ENCODE assay signal across 9 mouse cellular contexts in genomic region chr19:45813801-45814200, GRCm38 (mm10). TPM values are rescaled to one million over a fixed set of nuclear protein-coding genes. Genes with fewer than 3 reads are reported as not detected.
A peak's percentile ranks its signal among the peaks of the same experiment; 100 is the strongest.
DNase-seq lines count a peak whose midpoint lies in the region; ATAC-seq lines count a peak whose summit lies in the region.
"Had no signal": no experiment of that assay in that cellular context is flagged by ENCODE, and none has a peak within 500 bp of the region (broad histone marks: within the 10 kb centered on the region; RNA-seq: fewer than 3 reads in every experiment).

No protein-coding gene starts in this region.

- peaks cover 56% of the 10 kb centered on the region for H3K4me1 ChIP-seq in midbrain, embryonic 10.5 days
- peaks cover 39% of the 10 kb centered on the region for H3K4me1 ChIP-seq in midbrain, embryonic 13.5 days (replicated peaks)
- H3K4me1 ChIP-seq in intestine, embryonic 15.5 days (replicated peaks): peaks cover 47% of the 10 kb centered on the region

- 13% methylated on average over 12 of the region's 12 CpGs for WGBS in midbrain, embryonic 10.5 days
- 9% methylated on average over 12 of the region's 12 CpGs for WGBS in midbrain, embryonic 13.5 days
- WGBS in intestine, embryonic 15.5 days: 14% methylated on average over 12 of the region's 12 CpGs

- intact Hi-C loops in heart, postnatal 10 days (cut with DNase I): loop anchor here (2.0 kb wide), 3 partner anchors 17 to 201 kb away; no protein-coding TSS in a partner anchor

- H3K27ac ChIP-seq in midbrain, embryonic 10.5 days (replicated peaks): no peak overlapping the region
- H3K27ac ChIP-seq in midbrain, embryonic 13.5 days: no peak overlapping the region
- no peak overlapping the region for H3K27ac ChIP-seq in intestine, embryonic 15.5 days

- H3K4me3 ChIP-seq in midbrain, embryonic 10.5 days: no peak overlapping the region
- H3K4me3 ChIP-seq in midbrain, embryonic 13.5 days (replicated peaks): no peak overlapping the region
- no peak overlapping the region for H3K4me3 ChIP-seq in intestine, embryonic 15.5 days (replicated peaks)
- H3K4me3 ChIP-seq: megakaryocyte, embryonic 14.5 days had no signal

- ATAC-seq in midbrain, embryonic 13.5 days: no peak
- peak; percentile 35; the same call in 1 of the 2 replicates for ATAC-seq in intestine, embryonic 15.5 days
- no peak for ATAC-seq in inflammation-experienced regulatory T-cells, adult 6 months

- no peaks in the 10 kb centered on the region for H3K9me3 ChIP-seq in midbrain, embryonic 10.5 days (replicated peaks)
- H3K9me3 ChIP-seq in midbrain, embryonic 13.5 days: no peaks in the 10 kb centered on the region
- no peaks in the 10 kb centered on the region for H3K9me3 ChIP-seq in intestine, embryonic 15.5 days
- H3K9me3 ChIP-seq: megakaryocyte, embryonic 14.5 days had no signal

- DNase-seq in heart, adult 11 months: peak; percentile 88
- DNase-seq in heart, postnatal 10 days: no peak
- DNase-seq in midbrain, embryonic 10.5 days (ENCODE audit: low spot score): peak; percentile 59
- DNase-seq in yolk sac, embryonic 10.5 days (ENCODE audit: low spot score): peak; percentile 71
- DNase-seq in layer of hippocampus, adult 9-10 months (ENCODE audit: low spot score): no peak

- peaks cover 65% of the 10 kb centered on the region for H3K27me3 ChIP-seq in midbrain, embryonic 10.5 days (ENCODE audit: low read depth, poor library complexity, severe bottlenecking)
- H3K27me3 ChIP-seq in midbrain, embryonic 13.5 days: peaks cover 20% of the 10 kb centered on the region; the same call in 1 of the 2 replicates
- H3K27me3 ChIP-seq in intestine, embryonic 15.5 days (replicated peaks): peaks cover 9% of the 10 kb centered on the region; the same call in 1 of the 2 replicates

- H3K36me3 ChIP-seq in midbrain, embryonic 10.5 days: no peaks in the 10 kb centered on the region
- H3K36me3 ChIP-seq in midbrain, embryonic 13.5 days: peaks cover 6% of the 10 kb centered on the region
- no peaks in the 10 kb centered on the region for H3K36me3 ChIP-seq in intestine, embryonic 15.5 days

- no peak overlapping the region for H3K4me2 ChIP-seq in midbrain, embryonic 13.5 days (replicated peaks)
- H3K4me2 ChIP-seq in intestine, embryonic 15.5 days (replicated peaks): no peak overlapping the region

- H3K9ac ChIP-seq in midbrain, embryonic 13.5 days (replicated peaks): no peak overlapping the region
- no peak overlapping the region for H3K9ac ChIP-seq in intestine, embryonic 15.5 days

RNA-seq across cellular contexts. Expression of gene Kcnip2, which starts 2.1 kb away (rescaled TPM):
- 100 to 1,000 TPM; 121 to 139 TPM for total RNA-seq in heart, postnatal 10 days (2021)
- 0.53 and 0.89 TPM in 2 replicates for polyA plus RNA-seq in midbrain, embryonic 10.5 days (2016; fragmentation: Nextera tagmentation; extraction: Ambion mirVana)
- 2.8 and 3.0 TPM in 2 replicates for polyA plus RNA-seq in midbrain, embryonic 13.5 days (2015; fragmentation: Nextera tagmentation; extraction: Ambion mirVana)
- 1.6 and 1.8 TPM in 2 replicates for polyA plus RNA-seq in intestine, embryonic 15.5 days (2015; fragmentation: Nextera tagmentation; extraction: Ambion mirVana)
- 10 to 100 TPM in 2 of 3 experiments, 1 to 10 TPM in 1; 3.4 to 13.9 (median 10.1) TPM for polyA plus RNA-seq in inflammation-experienced regulatory T-cells, adult 6 months (2017; shearing (Covaris generic))

RNA-seq across cellular contexts. Expression of gene Mgea5, which starts 30.2 kb away (rescaled TPM):
- 10 to 100 TPM; 73.6 to 77.1 TPM for total RNA-seq in heart, postnatal 10 days (2021)
- 60.8 and 67.5 TPM in 2 replicates for polyA plus RNA-seq in midbrain, embryonic 10.5 days (2016; fragmentation: Nextera tagmentation; extraction: Ambion mirVana)
- polyA plus RNA-seq in midbrain, embryonic 13.5 days (2015; fragmentation: Nextera tagmentation; extraction: Ambion mirVana): 96.2 and 102 TPM in 2 replicates
- 36.3 and 36.4 TPM in 2 replicates for polyA plus RNA-seq in intestine, embryonic 15.5 days (2015; fragmentation: Nextera tagmentation; extraction: Ambion mirVana)
- polyA plus RNA-seq in inflammation-experienced regulatory T-cells, adult 6 months (2017; shearing (Covaris generic)): 100 to 1,000 TPM; 124 to 242 (median 205) TPM

Comparison
In these comparisons a context has a peak if more than half of its experiments do, and no peak if none do; other contexts are left out.
1. DNase-seq: peak in heart, adult 11 months (single experiment), midbrain, embryonic 10.5 days (single experiment) and yolk sac, embryonic 10.5 days (single experiment); none in heart, postnatal 10 days (0 of 2) and layer of hippocampus, adult 9-10 months (single experiment).